Mouse (Mus musculus): Measurements from ENCODE around the gene Grcc10.

Grcc10 gene

DNA sequence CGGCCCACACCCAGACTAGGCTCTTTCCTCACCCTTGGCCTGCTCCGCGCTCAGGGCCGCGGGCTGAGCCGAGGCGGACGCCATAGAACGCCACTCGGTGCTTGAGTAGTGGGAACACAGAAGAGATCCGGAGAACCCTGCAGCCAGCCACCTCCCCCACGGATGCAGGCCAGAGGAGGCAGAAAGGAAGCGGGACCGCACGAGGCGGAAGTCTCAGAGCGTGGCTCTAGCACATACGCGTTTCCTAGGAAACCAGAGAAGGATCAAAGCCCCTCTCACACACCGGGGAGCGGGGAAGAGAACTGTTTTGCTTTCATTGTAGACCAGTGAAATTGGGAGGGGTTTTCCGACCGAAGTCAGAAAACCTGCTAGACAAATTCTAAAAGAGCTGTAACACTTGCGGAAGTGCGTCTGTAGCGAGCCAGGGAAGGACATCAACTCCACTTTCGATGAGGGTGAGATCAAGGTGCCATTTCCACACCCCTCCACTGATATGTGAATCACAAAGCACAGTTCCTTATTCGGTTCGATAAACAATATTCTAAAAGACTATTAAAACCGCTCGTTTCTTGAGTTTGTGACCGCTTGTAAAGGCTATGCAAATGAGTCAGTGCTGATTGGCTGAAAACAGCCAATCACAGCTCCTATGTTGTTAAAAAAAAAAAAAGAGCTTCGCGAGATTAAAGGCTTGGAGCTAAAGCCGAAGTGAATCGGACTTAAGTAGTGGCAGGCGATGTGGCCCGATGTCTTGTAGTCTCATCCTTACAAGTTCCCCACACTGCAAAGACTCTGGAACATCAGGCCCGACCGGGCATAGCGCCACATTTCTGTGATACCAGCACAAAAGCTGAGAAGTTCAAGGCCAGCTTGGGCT lies at the start of gene Grcc10:
Gene Grcc10, minus strand, starts transcription at position 487 of the 874 bp plus-strand sequence.
- peak; percentile 80 for DNase-seq (ENCODE audit: low spot score)

DNA sequence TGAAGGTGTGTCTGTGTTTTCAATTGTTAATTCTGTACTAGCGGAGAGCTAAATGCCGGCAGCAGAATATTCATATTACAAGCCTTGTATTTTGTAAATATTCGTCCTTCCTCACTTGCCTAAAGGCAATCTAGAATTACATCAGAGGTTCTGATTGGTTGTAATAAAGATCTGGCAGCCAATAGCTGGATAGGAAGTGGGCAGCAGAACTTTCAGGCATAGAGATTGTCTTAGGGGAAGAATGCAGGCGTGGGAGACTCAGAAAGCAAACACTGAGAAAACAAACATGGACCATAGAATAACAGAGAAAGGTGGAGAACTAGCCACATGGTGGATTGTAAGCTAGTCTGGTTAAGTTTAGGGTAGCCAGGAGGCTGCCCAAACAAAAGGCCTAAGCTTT lies 48.9 kb upstream of the Grcc10 start:
- DNase-seq (ENCODE audit: low spot score) = no peak

DNA sequence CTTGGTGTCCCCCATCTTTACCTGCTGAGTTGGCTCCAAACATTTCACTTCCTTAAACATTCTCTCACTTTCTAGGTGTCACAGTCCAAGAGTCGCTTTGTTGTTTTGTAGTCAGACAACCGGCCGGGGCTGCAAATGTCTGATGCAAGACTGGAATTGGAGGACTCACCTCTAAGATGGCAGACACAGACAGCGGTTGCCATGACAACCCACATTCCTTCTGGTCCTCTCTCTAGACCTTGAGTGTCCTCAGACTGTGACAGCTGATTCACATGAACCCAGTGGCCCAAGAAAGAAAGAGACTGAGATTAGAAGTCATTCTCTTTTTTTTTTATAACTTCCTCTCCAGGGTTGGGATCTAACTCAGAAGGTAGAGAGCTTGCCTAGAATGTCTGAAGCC lies 48.3 kb upstream of the Grcc10 start:
- DNase-seq (ENCODE audit: low spot score) = no peak

DNA sequence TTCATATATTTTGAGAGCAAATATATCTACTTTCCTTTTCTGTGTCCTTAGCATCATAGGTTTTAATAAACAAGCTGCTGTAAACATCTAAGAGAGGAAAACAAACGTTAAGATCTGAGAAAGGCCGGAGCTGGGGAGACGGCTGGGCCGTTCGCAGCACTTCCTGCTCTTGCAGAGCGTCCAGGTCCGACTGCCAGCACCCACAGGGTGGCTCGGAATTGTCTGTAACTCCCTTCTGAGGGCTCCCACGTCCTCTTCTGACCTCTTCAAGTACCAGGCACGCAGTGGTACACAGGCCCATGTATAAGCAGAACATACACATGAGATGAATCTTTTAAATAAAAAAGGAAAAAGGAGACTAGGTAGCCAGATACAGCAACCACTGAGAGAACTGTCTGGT lies 46.5 kb upstream of the Grcc10 start:
- DNase-seq (ENCODE audit: low spot score) = no peak

DNA sequence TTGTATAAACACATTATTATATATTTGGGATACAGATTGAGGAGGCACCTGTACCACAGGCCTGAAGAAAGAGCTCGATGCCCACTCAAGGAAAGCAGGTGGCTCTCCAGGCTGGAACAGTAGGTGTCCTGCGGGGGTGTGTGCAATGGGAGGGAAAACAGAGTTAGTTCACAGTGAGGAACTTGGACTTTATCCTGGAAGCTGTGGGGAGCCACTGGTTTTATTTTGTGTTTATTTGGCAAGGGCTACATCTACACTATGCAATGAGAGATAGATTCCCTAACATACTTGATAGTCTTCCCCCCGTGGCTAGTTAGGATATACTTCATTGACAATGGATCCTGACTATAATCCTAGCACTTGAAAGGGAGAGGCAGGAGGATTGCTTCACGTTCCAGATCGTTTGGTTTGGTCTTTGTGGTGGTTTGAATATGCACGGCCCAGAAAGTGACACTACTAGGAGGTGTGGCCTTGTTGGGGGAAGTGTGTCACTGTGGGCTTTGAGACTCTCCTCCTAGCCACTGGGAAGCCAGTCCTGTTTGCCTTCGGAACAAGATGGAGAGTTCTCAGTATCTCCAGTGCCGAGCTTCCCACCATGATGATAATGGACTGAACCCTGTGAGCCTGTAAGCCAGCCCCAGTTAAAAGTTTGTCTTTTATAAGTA lies 45.7 kb upstream of the Grcc10 start:
- DNase-seq (ENCODE audit: low spot score) = no peak

DNA sequence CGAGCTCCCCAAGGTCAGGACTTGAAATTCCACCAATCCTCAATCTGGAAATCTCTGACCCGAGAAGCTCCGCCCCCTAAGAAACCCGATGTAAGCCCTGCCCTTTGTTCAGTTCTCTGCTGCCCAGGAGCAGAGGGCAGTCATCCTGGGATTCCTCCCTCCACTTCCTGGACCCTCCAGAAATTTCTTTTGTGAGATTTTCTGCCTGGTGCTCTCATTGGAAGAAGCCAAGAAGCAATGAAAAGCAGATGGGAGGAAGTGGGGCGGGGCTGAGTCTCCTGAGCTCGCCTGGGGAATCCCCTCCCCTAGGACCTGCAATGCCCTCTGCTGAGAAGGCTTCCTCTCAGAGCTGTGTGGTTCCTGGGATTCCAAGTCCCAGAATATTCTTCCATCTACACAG lies 41.3 kb upstream of the Grcc10 start:
- no peak for DNase-seq (ENCODE audit: low spot score)

DNA sequence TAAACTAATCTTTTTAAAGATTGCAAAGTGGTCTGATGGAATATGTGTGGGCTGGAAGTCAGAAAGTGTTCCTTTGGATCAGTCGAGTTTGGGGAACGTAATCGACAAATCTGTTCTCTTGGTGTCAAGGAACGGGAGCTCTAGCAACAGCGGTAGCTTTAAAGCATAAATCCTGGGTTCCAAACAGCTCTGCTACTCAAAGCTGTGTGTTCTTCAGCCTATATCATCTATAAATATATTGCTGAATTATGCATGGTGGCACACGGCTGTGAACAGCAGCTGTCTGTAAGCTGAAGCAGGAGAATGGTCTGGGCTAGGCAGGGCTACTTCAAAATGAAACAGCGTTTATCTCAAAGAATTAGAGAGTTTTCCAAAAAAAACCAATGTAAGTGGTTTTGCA lies 39.7 kb upstream of the Grcc10 start:
- DNase-seq (ENCODE audit: low spot score) = no peak

DNA sequence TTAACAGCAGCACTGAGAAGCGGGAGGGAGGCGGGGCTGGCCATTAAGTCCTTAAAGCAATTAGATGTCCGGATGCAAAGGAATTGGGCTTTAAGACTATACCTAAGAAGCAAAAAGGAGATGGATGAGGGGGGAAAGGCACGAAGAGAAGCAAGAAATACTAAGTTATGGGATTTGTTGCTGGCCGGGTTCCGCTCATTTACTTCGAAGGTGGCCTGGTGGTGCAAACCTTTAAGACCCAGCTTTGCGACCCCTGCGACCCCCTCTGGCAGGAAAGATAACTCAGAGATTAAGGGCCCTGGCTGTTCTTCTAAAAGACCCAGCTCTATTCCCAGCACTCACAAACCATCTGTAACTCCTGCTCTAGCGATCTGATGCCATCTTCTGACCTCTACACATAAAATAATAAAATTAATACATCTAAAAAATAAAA lies 38.8 kb upstream of the Grcc10 start:
- no peak for DNase-seq (ENCODE audit: low spot score)

DNA sequence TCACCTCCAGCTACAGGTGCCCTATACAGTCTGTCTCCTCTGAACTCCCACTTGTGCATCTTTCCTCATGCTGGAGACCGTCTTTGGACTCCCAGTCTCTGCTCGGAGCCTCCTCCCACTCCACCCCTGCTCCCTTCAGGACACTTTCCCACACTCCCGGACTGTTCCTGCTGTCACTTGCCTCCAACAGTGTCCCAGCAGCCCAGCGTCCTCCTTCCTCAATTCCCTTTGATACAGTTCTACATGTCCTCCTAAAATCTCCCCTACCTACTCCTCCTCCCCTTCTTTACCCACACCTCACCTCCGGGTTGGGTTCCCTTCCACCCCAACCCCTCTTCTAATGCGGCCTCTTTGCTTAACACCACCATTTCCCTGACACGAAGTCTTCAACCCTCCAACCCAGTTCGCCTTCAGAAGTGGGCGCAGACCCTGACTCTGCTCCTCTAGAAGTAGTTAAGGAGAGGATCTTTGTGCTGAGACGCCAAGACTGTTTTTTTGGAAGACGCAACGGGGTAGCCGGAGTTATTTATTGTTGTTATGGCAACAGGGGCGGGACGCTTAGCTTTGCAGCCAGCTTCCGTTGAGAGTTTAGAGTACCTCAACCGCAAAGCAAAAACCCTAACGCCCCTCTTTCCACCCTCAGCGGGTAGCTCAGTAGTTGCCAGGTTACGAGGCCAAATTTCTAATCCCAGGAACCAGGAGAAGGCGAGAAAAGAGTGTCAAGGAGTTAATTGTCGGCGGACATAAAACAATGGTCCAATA lies 38.2 kb upstream of the Grcc10 start, which contains the start of gene Lrrc23:
Gene Lrrc23, minus strand, starts transcription at position 506 of the 762 bp plus-strand sequence.
- no peak for DNase-seq (ENCODE audit: low spot score)

DNA sequence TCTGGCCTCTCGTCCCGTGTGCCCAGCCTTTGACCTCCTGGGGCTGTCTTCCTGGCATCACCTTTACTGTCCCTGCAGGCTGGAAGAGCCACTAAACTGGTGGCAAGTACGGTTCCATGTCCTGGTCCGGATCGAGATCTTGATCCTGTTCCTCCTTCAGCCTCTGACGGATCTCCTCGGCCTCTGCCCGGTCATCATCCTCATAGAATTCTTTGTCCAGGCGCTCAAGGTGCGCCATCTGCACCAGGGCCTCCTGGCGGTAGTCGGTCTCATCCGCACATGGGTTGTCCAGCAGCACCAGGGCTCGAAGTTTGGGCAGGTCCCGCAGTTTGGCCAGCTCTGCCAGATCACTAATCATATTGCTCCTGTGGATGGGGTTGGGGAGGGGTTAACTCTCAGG lies 29.3 kb upstream of the Grcc10 start:
- no peak for DNase-seq (ENCODE audit: low spot score)

DNA sequence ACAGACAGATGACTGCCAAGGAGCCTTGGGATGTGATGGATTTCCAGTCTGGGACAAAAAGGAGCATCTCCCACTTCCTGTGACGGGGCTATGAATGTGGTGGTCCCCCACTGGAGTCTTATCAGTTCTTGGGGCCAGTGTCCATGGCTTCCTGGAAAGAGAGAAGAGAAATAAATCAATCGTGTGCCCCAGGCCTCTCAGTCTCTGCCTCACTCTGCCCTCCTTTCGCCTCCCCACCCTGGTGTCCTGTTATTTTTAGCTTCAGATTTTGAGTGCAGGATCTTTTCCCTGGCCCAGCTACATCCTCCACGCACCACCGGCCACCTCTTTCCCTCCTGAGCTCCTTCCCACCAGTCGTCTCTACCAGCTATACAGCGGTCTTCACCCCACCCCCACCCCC lies 28.8 kb upstream of the Grcc10 start:
- DNase-seq (ENCODE audit: low spot score) = no peak

DNA sequence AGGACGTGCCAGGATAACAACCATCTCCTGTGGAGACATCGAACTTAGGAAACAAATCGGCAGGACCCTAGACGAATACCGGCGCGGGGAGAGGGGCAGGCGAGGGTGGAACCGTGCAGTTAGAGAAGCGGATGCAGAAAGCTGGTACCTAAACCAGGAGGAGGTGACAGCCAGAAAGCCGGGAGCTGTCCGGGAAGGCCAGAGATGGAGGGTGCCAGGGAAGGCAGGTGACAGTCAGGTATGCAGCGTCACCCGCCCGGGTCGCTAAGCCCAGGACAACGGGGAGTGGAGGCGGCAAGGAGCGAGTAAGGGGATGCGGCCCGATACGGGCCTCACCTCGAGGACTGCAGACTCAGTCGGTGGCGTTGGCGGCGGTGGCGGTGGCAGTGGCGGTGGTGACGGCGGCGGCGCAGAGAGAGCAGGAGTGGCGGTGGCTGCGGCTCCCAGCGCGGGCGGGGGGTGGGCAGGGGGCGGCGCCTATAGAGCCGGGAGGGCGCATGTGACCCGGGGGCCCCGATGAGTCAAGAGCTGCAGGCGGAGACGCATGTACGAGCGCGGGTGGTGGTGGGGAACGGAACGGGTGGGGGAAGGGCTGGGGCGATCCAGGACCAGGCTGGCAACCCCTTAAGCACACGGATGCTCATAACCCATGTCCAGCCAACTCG lies 28.1 kb upstream of the Grcc10 start, which contains the start of gene Eno2:
Gene Eno2, minus strand, starts transcription at position 573 of the 665 bp plus-strand sequence.
- DNase-seq (ENCODE audit: low spot score) = no peak

DNA sequence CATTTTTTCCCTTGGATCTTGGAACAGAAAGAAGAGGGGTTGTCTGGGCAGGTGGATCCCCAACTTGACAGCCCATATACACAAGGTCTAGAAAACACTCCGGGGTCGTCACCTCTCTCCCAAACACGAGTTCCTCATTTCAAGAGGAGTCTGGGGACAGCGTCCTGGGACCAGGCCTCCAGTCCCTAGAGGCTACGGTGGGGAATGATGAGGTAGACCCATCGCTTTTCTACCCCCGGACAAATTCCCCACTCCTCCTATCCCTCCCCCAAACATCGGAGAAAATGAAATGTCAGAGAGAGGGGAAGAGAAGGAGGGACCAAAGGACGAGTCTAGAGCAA lies 27.5 kb upstream of the Grcc10 start:
- DNase-seq (ENCODE audit: low spot score) = no peak

DNA sequence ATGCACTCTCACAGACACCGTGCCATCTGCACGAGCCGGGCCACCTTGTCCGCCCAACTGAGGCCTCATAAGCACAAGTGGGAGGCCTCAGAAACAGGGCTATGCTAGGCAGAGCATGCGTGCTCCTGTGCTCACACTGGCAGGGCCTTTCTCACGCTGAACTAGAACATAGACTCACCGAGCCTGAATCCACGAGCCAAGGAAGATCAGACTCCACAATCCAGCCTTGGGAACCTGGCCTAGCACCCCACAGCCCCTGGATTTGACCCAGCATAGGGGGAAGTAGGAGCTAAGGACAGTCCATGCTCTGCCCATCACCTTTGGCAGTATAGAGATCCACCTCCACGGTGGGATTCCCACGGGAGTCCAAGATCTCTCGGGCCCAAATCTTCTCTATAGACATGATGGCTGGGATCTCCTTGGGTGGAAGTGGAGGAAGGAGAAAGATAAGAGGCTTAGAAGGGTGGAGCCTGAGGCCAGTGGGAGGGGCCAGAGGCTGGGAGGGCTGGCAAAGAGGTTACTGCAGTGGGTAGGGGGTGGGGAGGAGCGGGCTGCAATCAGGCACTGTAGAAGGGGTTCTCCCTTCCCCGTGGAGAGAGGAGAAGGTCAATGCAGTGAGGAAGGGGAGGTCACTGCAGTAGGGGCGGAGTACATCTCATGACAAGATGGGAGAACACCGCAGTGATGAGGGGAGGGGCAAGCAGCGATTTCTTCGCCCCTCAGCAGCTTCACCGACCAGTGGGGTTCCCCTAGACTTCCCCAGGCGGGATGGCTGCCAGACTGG lies 26.9 kb upstream of the Grcc10 start:
- no peak for DNase-seq (ENCODE audit: low spot score)

DNA sequence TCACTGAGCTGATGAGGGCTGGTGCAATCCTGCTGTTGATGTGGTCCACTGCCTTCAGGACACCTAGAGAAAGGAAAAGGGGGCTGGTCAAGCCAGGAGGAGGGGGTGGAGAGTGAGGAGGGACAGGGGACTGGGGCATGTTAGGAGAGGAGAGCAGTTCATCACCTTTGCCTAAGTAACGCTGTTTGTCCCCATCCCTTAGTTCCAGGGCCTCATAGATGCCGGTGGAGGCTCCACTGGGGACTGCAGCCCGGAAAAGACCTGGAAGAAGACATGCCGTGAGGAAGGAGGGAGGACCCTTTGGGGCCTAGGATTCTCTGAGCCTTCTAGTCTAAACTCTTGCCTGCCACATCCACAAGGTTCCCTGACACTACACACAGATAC lies 26.4 kb upstream of the Grcc10 start:
- DNase-seq (ENCODE audit: low spot score) = no peak

DNA sequence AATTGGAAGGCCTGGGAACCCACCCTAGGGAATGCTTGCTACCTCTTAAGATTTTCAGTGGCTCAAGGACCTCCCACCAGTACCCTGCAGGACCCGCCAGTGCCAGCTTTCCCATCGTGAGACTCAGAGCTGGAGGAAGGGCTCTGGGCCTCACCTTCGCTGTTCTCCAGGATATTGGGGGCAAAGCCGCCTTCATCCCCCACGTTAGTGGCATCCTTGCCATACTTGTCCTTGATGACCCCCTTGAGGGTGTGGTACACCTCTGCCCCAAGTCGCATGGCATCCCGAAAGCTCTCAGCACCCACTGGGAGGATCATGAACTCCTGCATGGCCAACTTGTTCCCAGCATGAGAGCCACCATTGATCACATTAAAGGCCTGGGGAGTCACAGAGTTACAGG lies 24.8 kb upstream of the Grcc10 start:
- no peak for DNase-seq (ENCODE audit: low spot score)

DNA sequence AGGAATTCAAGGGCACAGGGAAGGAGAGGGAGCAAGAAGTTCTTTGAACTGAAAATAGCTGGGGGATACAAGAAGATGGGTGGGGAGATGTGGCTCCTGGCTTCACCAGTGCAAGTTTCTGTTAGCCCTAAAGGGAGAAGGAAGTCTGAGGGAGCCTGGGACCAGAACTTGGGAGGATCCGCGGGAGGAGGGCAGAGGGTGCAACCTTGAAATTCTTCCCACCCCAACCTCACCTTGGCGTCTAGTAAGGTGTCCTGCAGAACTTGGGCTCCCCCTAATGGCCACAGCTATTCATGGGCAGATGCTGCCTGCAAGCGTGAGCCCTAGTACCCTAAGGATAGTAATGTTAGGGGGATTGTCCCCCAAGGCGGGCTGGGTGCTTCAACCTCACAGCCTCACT lies 18.1 kb upstream of the Grcc10 start:
- DNase-seq (ENCODE audit: low spot score) = peak; percentile 68

DNA sequence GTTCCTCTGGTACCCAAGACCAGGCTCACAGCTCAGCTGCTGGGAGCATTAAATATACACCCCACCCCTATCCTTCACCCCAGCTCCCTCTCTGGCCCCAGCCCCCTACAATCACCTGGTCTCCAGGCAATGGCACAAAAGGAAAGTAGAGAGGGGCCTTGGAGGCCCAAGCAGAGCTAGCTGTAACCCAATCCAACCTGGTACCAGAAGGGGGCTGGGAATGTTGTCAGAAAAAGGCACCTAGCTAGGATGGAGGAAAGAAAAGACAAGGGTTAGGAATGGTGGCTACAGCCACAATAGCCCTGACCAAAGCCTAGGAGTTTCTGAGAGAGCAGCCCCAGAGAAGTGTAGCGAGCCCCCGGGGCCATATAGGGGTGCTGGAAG lies 17.7 kb upstream of the Grcc10 start:
- no peak for DNase-seq (ENCODE audit: low spot score)

DNA sequence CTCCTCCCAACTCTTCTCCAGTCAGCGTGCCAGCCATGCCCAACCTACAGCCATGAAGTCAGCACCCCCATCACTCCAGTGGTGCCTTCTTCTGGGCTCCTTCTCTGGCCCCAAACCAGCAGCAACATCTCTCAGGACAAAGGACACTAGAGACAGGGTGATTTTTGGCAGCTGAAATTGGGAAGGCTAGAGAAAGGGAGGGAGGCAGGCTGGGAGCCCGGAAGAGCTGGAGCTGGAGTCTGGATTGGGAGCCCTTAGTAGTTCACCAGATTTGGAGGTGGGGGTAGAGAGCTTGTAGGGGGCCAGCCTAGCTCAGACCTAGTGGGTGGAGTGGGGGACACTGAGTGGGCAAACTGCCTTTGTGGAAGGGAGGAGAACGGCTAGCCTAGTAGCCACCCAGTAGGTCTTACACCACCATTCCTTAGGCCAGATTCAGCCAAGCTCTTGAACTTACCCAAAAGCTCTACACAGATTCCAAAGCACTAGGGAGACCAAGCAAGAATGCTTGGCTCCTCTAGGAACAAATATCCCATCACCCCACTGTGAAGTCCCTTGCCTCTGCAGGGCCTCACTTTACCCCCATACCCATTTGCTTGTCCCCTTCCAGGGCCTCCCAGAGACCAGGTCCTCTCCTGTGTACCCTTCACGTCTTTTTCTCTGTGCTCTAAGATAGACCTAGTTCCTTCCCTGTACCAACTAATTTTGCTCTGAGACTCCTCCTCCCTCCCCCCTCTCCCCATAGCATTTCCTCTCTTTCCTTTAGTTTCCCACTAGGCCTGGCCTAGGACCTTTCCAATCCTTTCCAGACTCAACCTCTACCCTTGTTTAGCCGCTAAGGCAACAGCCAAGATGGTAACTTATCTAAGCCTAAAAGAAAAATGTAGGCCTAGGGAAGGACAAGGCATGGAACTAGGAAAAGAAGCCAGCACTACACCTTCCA lies 17.0 kb upstream of the Grcc10 start:
- DNase-seq (ENCODE audit: low spot score) = no peak

DNA sequence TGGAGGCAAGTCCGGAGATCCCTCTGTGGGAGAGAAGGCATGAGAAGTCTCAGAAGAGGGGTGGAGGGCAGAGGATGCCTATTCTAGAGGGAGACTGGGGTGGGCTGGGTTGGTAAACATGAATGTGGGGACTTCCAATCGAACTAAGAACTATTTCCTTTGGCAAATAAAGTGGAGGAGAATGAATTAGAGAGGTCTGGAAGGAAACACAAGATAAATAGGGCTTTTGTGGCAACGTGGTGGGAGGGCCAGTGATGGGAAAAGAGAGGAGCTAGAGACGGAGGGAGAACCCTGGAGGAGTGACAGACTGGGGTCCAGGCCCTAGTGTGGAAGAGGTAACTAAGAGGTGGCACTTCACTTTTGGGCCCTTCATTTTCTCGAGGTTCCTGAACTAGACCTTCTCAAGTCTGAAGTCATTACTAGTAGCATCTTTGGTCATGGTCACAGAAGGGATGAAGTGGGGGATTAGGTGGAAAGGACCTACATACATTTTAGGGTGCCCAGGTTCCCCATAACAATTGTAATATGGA lies 16.2 kb upstream of the Grcc10 start:
- no peak for DNase-seq (ENCODE audit: low spot score)

Measured in spleen, adult 12 weeks (tissue).